Mouse (Mus musculus) hindbrain, embryonic 12.5 days (tissue): Measurements from ENCODE around the gene Uox. TPM values are rescaled to one million over a fixed set of nuclear protein-coding genes. Genes with fewer than 3 reads are reported as not detected.

Experiments used
- ATAC-seq: fragments of 200-750 bp; cut with Nextera tagmentation; 2 replicates; pipeline ENCODE4 v1.8.0; 2017; ENCODE audit warnings: moderate TSS enrichment; ENCODE audit not compliant: low FRiP score
- H3K27ac ChIP-seq: fragments of 300-500 bp; sonication (generic); 2 replicates; pipeline ENCODE4 v1.5.1; 2016; ENCODE audit warnings: mild to moderate bottlenecking
- H3K27me3 ChIP-seq: fragments of 300-500 bp; sonication (generic); 2 replicates; pipeline ENCODE4 v1.6.1; 2016; ENCODE audit warnings: mild to moderate bottlenecking
- H3K36me3 ChIP-seq: fragments of 300-500 bp; sonication (generic); 2 replicates; pipeline ENCODE4 v1.6.1; 2016; ENCODE audit warnings: mild to moderate bottlenecking
- H3K4me1 ChIP-seq: fragments of 300-500 bp; sonication (generic); 2 replicates; pipeline ENCODE4 v1.6.1; 2016
- H3K4me2 ChIP-seq: fragments of 300-500 bp; sonication (generic); replicated peaks from 2 replicates; pipeline ENCODE4 v1.6.1; 2016; ENCODE audit warnings: mild to moderate bottlenecking
- H3K4me3 ChIP-seq: fragments of 300-500 bp; sonication (generic); 2 replicates; pipeline ENCODE4 v1.5.1; 2016; ENCODE audit warnings: mild to moderate bottlenecking
- H3K9ac ChIP-seq: fragments of 300-500 bp; sonication (generic); 2 replicates; pipeline ENCODE4 v1.6.1; 2016; ENCODE audit warnings: mild to moderate bottlenecking, moderate library complexity
- H3K9me3 ChIP-seq: fragments of 300-500 bp; sonication (generic); replicated peaks from 2 replicates; pipeline ENCODE4 v1.6.1; 2016; ENCODE audit warnings: mild to moderate bottlenecking
- WGBS: fragments of 180-500 bp; shearing (Covaris S2); methylation state at CpG from one replicate; pipeline ENCODE4 v1.1.7; 2016; 5-methylcytosine and 5-hydroxymethylcytosine counted together
- polyA plus RNA-seq: library from polyadenylated mRNA; unstranded; fragments of >200 nt; fragmentation: Nextera tagmentation; extraction: Ambion mirVana; gene quantifications from 2 replicates; pipeline ENCODE4 v1.2.1, GENCODE M21; 2016

Gene Uox
- polyA plus RNA-seq, 1 experiment from 2014 or later: not detected

GRCm38 (mm10) chr3:146641818-146642427 lies 71.7 kb downstream of the Uox start:
- WGBS: 62% methylated on average over 4 of the region's 4 CpGs
- no peaks in the 10 kb centered on the region for H3K36me3 ChIP-seq
- H3K4me3 ChIP-seq: no peak overlapping the region
- H3K27ac ChIP-seq: no peak overlapping the region
- H3K4me1 ChIP-seq: no peaks in the 10 kb centered on the region
- H3K9me3 ChIP-seq: no peaks in the 10 kb centered on the region
- no peak overlapping the region for H3K4me2 ChIP-seq
- no peak overlapping the region for H3K9ac ChIP-seq
- ATAC-seq: no peak
- no peaks in the 10 kb centered on the region for H3K27me3 ChIP-seq

GRCm38 (mm10) chr3:146649311-146649894 lies 79.2 kb downstream of the Uox start:
- Histone ChIP-seq H3K36me3 (no peaks in the 10 kb centered on the region), H3K27ac (no peak overlapping the region), H3K4me2 (no peak overlapping the region), H3K9ac (no peak overlapping the region), H3K27me3 (no peaks in the 10 kb centered on the region), H3K4me3 (no peak overlapping the region), H3K4me1 (no peaks in the 10 kb centered on the region), H3K9me3 (no peaks in the 10 kb centered on the region)
- 68% methylated on average over 10 of the region's 10 CpGs for WGBS
- ATAC-seq: no peak

- Histone ChIP-seq H3K27me3 (no peaks in the 10 kb centered on the region), H3K9me3 (no peaks in the 10 kb centered on the region), H3K27ac (no peak overlapping the region), H3K4me1 (no peaks in the 10 kb centered on the region), H3K9ac (no peak overlapping the region), H3K4me3 (no peak overlapping the region), H3K4me2 (no peak overlapping the region), H3K36me3 (no peaks in the 10 kb centered on the region)
- ATAC-seq: no peak
- WGBS: 94% methylated on average over 10 of the region's 10 CpGs
Measured at GRCm38 (mm10) chr3:146650716-146651115, 80.5 kb downstream of the Uox start.

- H3K27ac ChIP-seq: no peak within 1 kb of the TSS
- H3K9ac ChIP-seq: no peak within 1 kb of the TSS
- no peaks in the 10 kb centered on the region for H3K27me3 ChIP-seq
- H3K4me3 ChIP-seq: no peak within 1 kb of the TSS
- H3K9me3 ChIP-seq: no peaks in the 10 kb centered on the region
- 83% methylated on average over 3 of the region's 3 CpGs for WGBS
- H3K4me2 ChIP-seq: no peak within 1 kb of the TSS
- no peaks in the 10 kb centered on the region for H3K4me1 ChIP-seq
- no peak for ATAC-seq
- no peaks in the 10 kb centered on the region for H3K36me3 ChIP-seq
Measured at GRCm38 (mm10) chr3:146651217-146651616, 81.0 kb downstream of the Uox start, which contains the start of gene 4930503B20Rik. Gene 4930503B20Rik, minus strand, starts transcription at chr3:146651317.

GRCm38 (mm10) chr3:146652431-146652830 lies 82.2 kb downstream of the Uox start:
- Histone ChIP-seq H3K4me3 (no peak overlapping the region), H3K9ac (no peak overlapping the region), H3K9me3 (no peaks in the 10 kb centered on the region), H3K36me3 (no peaks in the 10 kb centered on the region), H3K27ac (no peak overlapping the region), H3K4me2 (no peak overlapping the region), H3K27me3 (no peaks in the 10 kb centered on the region), H3K4me1 (no peaks in the 10 kb centered on the region)
- no peak for ATAC-seq
- WGBS: 92% methylated on average over 5 of the region's 5 CpGs

- H3K27ac ChIP-seq: no peak overlapping the region
Measured at GRCm38 (mm10) chr3:146653692-146654091, 83.5 kb downstream of the Uox start.

GRCm38 (mm10) chr3:146655111-146655577 lies 84.9 kb downstream of the Uox start:
- no peaks in the 10 kb centered on the region for H3K4me1 ChIP-seq
- no peak overlapping the region for H3K4me3 ChIP-seq
- H3K27me3 ChIP-seq: no peaks in the 10 kb centered on the region
- no peak for ATAC-seq
- no peak overlapping the region for H3K27ac ChIP-seq
- no peak overlapping the region for H3K9ac ChIP-seq
- no peaks in the 10 kb centered on the region for H3K9me3 ChIP-seq
- H3K4me2 ChIP-seq: no peak overlapping the region
- H3K36me3 ChIP-seq: no peaks in the 10 kb centered on the region
- WGBS: 66% methylated on average over 2 of the region's 2 CpGs

More at GRCm38 (mm10) chr3:146653692-146654091, 83.5 kb downstream of the Uox start:
- Histone ChIP-seq H3K4me2 (no peak overlapping the region), H3K36me3 (no peaks in the 10 kb centered on the region), H3K4me1 (no peaks in the 10 kb centered on the region), H3K9ac (no peak overlapping the region), H3K4me3 (no peak overlapping the region), H3K9me3 (no peaks in the 10 kb centered on the region), H3K27me3 (no peaks in the 10 kb centered on the region)
- WGBS: 82% methylated on average over 6 of the region's 6 CpGs
- ATAC-seq: no peak

GRCm38 (mm10) chr3:146657433-146657832 lies 87.2 kb downstream of the Uox start:
- H3K4me1 ChIP-seq: no peaks in the 10 kb centered on the region
- no peak overlapping the region for H3K4me3 ChIP-seq
- no peaks in the 10 kb centered on the region for H3K27me3 ChIP-seq
- no peaks in the 10 kb centered on the region for H3K36me3 ChIP-seq
- no peak overlapping the region for H3K9ac ChIP-seq
- no peak for ATAC-seq
- H3K27ac ChIP-seq: no peak overlapping the region
- no peaks in the 10 kb centered on the region for H3K9me3 ChIP-seq
- WGBS: 95% methylated on average over 5 of the region's 5 CpGs
- no peak overlapping the region for H3K4me2 ChIP-seq

- ATAC-seq: no peak
- Histone ChIP-seq H3K36me3 (no peaks in the 10 kb centered on the region), H3K9me3 (no peaks in the 10 kb centered on the region), H3K4me1 (no peaks in the 10 kb centered on the region), H3K4me2 (no peak overlapping the region), H3K9ac (no peak overlapping the region), H3K27me3 (no peaks in the 10 kb centered on the region), H3K27ac (no peak overlapping the region), H3K4me3 (no peak overlapping the region)
- WGBS: 96% methylated on average over 1 of the region's 1 CpGs
Measured at GRCm38 (mm10) chr3:146658061-146658639, 87.9 kb downstream of the Uox start.

GRCm38 (mm10) chr3:146659321-146659720 lies 89.1 kb downstream of the Uox start:
- no peaks in the 10 kb centered on the region for H3K9me3 ChIP-seq
- ATAC-seq: no peak

GRCm38 (mm10) chr3:146661001-146661400 lies 90.8 kb downstream of the Uox start:
- no peaks in the 10 kb centered on the region for H3K27me3 ChIP-seq
- ATAC-seq: no peak
- no peak overlapping the region for H3K27ac ChIP-seq
- H3K4me2 ChIP-seq: no peak overlapping the region
- H3K4me3 ChIP-seq: no peak overlapping the region
- H3K36me3 ChIP-seq: no peaks in the 10 kb centered on the region
- no peak overlapping the region for H3K9ac ChIP-seq
- no peaks in the 10 kb centered on the region for H3K4me1 ChIP-seq
- 79% methylated on average over 6 of the region's 6 CpGs for WGBS
- no peaks in the 10 kb centered on the region for H3K9me3 ChIP-seq

More at GRCm38 (mm10) chr3:146659321-146659720, 89.1 kb downstream of the Uox start:
- no peak overlapping the region for H3K9ac ChIP-seq
- no peak overlapping the region for H3K4me2 ChIP-seq
- WGBS: 94% methylated on average over 5 of the region's 5 CpGs
- H3K4me1 ChIP-seq: no peaks in the 10 kb centered on the region
- no peak overlapping the region for H3K27ac ChIP-seq
- H3K4me3 ChIP-seq: no peak overlapping the region
- H3K36me3 ChIP-seq: no peaks in the 10 kb centered on the region
- no peaks in the 10 kb centered on the region for H3K27me3 ChIP-seq

- Histone ChIP-seq H3K27ac (no peak overlapping the region), H3K9ac (no peak overlapping the region), H3K27me3 (no peaks in the 10 kb centered on the region), H3K4me2 (no peak overlapping the region), H3K36me3 (no peaks in the 10 kb centered on the region), H3K4me3 (no peak overlapping the region), H3K9me3 (no peaks in the 10 kb centered on the region), H3K4me1 (no peaks in the 10 kb centered on the region)
- WGBS: 83% methylated on average over 7 of the region's 7 CpGs
- ATAC-seq: no peak
Measured at GRCm38 (mm10) chr3:146661907-146662306, 91.7 kb downstream of the Uox start.

- Histone ChIP-seq H3K36me3 (no peaks in the 10 kb centered on the region), H3K27me3 (no peaks in the 10 kb centered on the region), H3K9me3 (no peaks in the 10 kb centered on the region), H3K4me3 (no peak overlapping the region), H3K4me1 (no peaks in the 10 kb centered on the region), H3K4me2 (no peak overlapping the region), H3K9ac (no peak overlapping the region), H3K27ac (no peak overlapping the region)
- WGBS: 71% methylated on average over 2 of the region's 2 CpGs
- ATAC-seq: no peak
Measured at GRCm38 (mm10) chr3:146671121-146671520, 100.9 kb downstream of the Uox start.
